ENCODE assay signal across 8 mouse cellular contexts in the genomic region with DNA sequence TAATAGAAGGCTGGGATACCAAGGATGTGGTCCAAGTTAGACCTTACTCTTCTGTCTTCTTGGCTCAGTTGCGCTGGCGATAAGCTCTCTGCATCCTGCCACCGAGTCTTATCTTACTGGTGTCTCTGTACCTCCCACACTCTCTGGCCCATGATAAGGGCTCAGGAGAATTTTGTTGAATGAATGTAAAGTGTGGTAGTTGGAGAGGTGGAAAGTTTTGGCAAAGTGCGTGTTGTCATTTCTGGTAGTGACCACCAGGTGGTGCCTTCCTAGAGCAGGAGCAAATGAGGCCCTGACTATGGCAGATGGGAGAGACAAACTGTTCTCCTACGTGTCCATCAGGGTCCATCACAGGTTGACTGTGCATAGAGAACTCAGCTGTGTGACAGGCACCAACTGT.
DNase-seq lines count a peak whose midpoint lies in the region; ATAC-seq and TF ChIP-seq lines count a peak whose summit lies in the region.

No protein-coding gene starts in this region.

- no peaks in the 10 kb centered on the region for H3K36me3 ChIP-seq in forebrain, embryonic 14.5 days (ENCODE audit: control insufficient read depth, insufficient read depth, low read length)
- no peaks in the 10 kb centered on the region for H3K36me3 ChIP-seq in forebrain, embryonic 15.5 days
- H3K36me3 ChIP-seq in spleen, adult 2 months (ENCODE audit: control insufficient read depth, insufficient read depth, low read length) = no peaks in the 10 kb centered on the region

- H3K9me3 ChIP-seq in forebrain, embryonic 14.5 days (replicated peaks; ENCODE audit: control insufficient read depth, low read length) = no peaks in the 10 kb centered on the region
- H3K9me3 ChIP-seq in forebrain, embryonic 15.5 days = no peaks in the 10 kb centered on the region

- no peak overlapping the region for H3K27ac ChIP-seq in forebrain, embryonic 14.5 days (ENCODE audit: low read depth, low read length)
- H3K27ac ChIP-seq in forebrain, embryonic 15.5 days (replicated peaks) = no peak overlapping the region
- H3K27ac ChIP-seq in spleen, adult 2 months (ENCODE audit: insufficient read depth, low read length) = no peak overlapping the region

- H3K9ac ChIP-seq in forebrain, embryonic 14.5 days (ENCODE audit: low read length) = no peak overlapping the region
- H3K9ac ChIP-seq in forebrain, embryonic 15.5 days (replicated peaks) = no peak overlapping the region

- H3K4me1 ChIP-seq in forebrain, embryonic 14.5 days (ENCODE audit: control insufficient read depth, insufficient read depth, low read length) = no peaks in the 10 kb centered on the region
- peaks cover 10% of the 10 kb centered on the region for H3K4me1 ChIP-seq in forebrain, embryonic 15.5 days
- H3K4me1 ChIP-seq in spleen, adult 2 months (ENCODE audit: control insufficient read depth, insufficient read depth, insufficient read length) = no peaks in the 10 kb centered on the region

- no peaks in the 10 kb centered on the region for H3K27me3 ChIP-seq in forebrain, embryonic 14.5 days (replicated peaks; ENCODE audit: control insufficient read depth, insufficient read depth, low read length)
- no peaks in the 10 kb centered on the region for H3K27me3 ChIP-seq in forebrain, embryonic 15.5 days
- no peaks in the 10 kb centered on the region for H3K27me3 ChIP-seq in spleen, adult 2 months (ENCODE audit: control insufficient read depth, insufficient read depth, low read length)

- no peak for ATAC-seq in forebrain, embryonic 14.5 days
- no peak for ATAC-seq in forebrain, embryonic 15.5 days (replicated peaks)

- peak; percentile 25; the same call in 1 of the 2 replicates for TF ChIP-seq CTCF in spleen, adult 2 months (IDR thresholded peaks at IDR 0.05; ENCODE audit: extremely low read depth, insufficient read depth, insufficient read length, insufficient replicate concordance)

- H3K4me2 ChIP-seq in forebrain, embryonic 14.5 days (ENCODE audit: low read length) = no peak overlapping the region
- no peak overlapping the region for H3K4me2 ChIP-seq in forebrain, embryonic 15.5 days (replicated peaks)

- 49% methylated on average over 5 of the region's 5 CpGs for WGBS in forebrain, embryonic 14.5 days
- 59% methylated on average over 5 of the region's 5 CpGs for WGBS in forebrain, embryonic 15.5 days
- 39% methylated on average over 5 of the region's 5 CpGs for WGBS in spleen, adult 2 months

- no peak overlapping the region for H3K4me3 ChIP-seq in forebrain, embryonic 14.5 days (ENCODE audit: low read depth, low read length)
- no peak overlapping the region for H3K4me3 ChIP-seq in forebrain, embryonic 15.5 days
- H3K4me3 ChIP-seq in spleen, adult 2 months (ENCODE audit: extremely low read depth, insufficient read depth, insufficient read length) = no peak overlapping the region

- no peak for TF ChIP-seq POLR2A in spleen, adult 2 months (IDR thresholded peaks at IDR 0.05; ENCODE audit: low read depth, low read length)

- peak; percentile 44 for DNase-seq in forebrain, embryonic 14.5 days (ENCODE audit: low spot score)
- no peak for DNase-seq in spleen, adult 2 months (ENCODE audit: low read depth in 1 of 2, low spot score in 2 of 2)
- no peak for DNase-seq in spleen, postnatal 14 days (ENCODE audit: low spot score in 2 of 2)
- DNase-seq in cerebellum, adult 9-11 months = peak; percentile 20
- peak; percentile 33 for DNase-seq in kidney, postnatal 10 days
- peak; percentile 40 for DNase-seq in lung, postnatal 14 days
- DNase-seq in right cerebral cortex, postnatal 14 days = no peak

Comparison
In these comparisons a context has a peak if more than half of its experiments do, and no peak if none do; other contexts are left out.
1. DNase-seq: peak in forebrain, embryonic 14.5 days (single experiment), cerebellum, adult 9-11 months (single experiment), kidney, postnatal 10 days (single experiment) and lung, postnatal 14 days (single experiment); none in spleen, adult 2 months (0 of 2), spleen, postnatal 14 days (0 of 2) and right cerebral cortex, postnatal 14 days (single experiment).